Mouse (Mus musculus): ENCODE results near the gene Hoxa7. TPM values are rescaled to one million over a fixed set of nuclear protein-coding genes. Genes with fewer than 3 reads are reported as not detected.

Hoxa7 gene
- polyA plus RNA-seq, 1 experiment: not detected

- Histone ChIP-seq H3K4me1 (ENCODE audit: control insufficient read depth, insufficient read depth, low read length) (no peaks in the 10 kb centered on the region), H3K4me3 (ENCODE audit: insufficient read depth, low read length) (no peak overlapping the region), H3K27ac (ENCODE audit: insufficient read depth, low read depth, low read length) (no peak overlapping the region)
- TF ChIP-seq POLR2A (IDR thresholded peaks at IDR 0.05; ENCODE audit: borderline replicate concordance, low read depth, low read length) (no peak), CTCF (IDR thresholded peaks at IDR 0.05; ENCODE audit: low read depth, low read length) (no peak)
Measured at GRCm38 (mm10) chr6:52186500-52186899, 35.2 kb downstream of the Hoxa7 start.

GRCm38 (mm10) chr6:52185834-52186233, 35.8 kb downstream of the Hoxa7 start:
- Histone ChIP-seq H3K27ac (ENCODE audit: insufficient read depth, low read depth, low read length) (no peak overlapping the region), H3K4me3 (ENCODE audit: insufficient read depth, low read length) (no peak overlapping the region), H3K4me1 (ENCODE audit: control insufficient read depth, insufficient read depth, low read length) (no peaks in the 10 kb centered on the region)
- TF ChIP-seq CTCF (IDR thresholded peaks at IDR 0.05; ENCODE audit: low read depth, low read length) (no peak), POLR2A (IDR thresholded peaks at IDR 0.05; ENCODE audit: borderline replicate concordance, low read depth, low read length) (no peak)

- no peaks in the 10 kb centered on the region for H3K4me1 ChIP-seq (ENCODE audit: control insufficient read depth, insufficient read depth, low read length)
- H3K4me3 ChIP-seq (ENCODE audit: insufficient read depth, low read length): no peak overlapping the region
- H3K27ac ChIP-seq (ENCODE audit: insufficient read depth, low read depth, low read length): no peak overlapping the region
- TF ChIP-seq CTCF (IDR thresholded peaks at IDR 0.05; ENCODE audit: low read depth, low read length): no peak
- TF ChIP-seq POLR2A (IDR thresholded peaks at IDR 0.05; ENCODE audit: borderline replicate concordance, low read depth, low read length): no peak
Measured at GRCm38 (mm10) chr6:52185222-52185621, 36.4 kb downstream of the Hoxa7 start.

GRCm38 (mm10) chr6:52184668-52185067, 37.0 kb downstream of the Hoxa7 start:
- Histone ChIP-seq H3K4me3 (ENCODE audit: insufficient read depth, low read length) (no peak overlapping the region), H3K27ac (ENCODE audit: insufficient read depth, low read depth, low read length) (no peak overlapping the region), H3K4me1 (ENCODE audit: control insufficient read depth, insufficient read depth, low read length) (no peaks in the 10 kb centered on the region)
- no peak for TF ChIP-seq POLR2A (IDR thresholded peaks at IDR 0.05; ENCODE audit: borderline replicate concordance, low read depth, low read length)
- no peak for TF ChIP-seq CTCF (IDR thresholded peaks at IDR 0.05; ENCODE audit: low read depth, low read length)

- Histone ChIP-seq H3K27ac (ENCODE audit: insufficient read depth, low read depth, low read length) (no peak overlapping the region), H3K4me1 (ENCODE audit: control insufficient read depth, insufficient read depth, low read length) (no peaks in the 10 kb centered on the region), H3K4me3 (ENCODE audit: insufficient read depth, low read length) (no peak overlapping the region)
- no peak for TF ChIP-seq POLR2A (IDR thresholded peaks at IDR 0.05; ENCODE audit: borderline replicate concordance, low read depth, low read length)
- TF ChIP-seq CTCF (IDR thresholded peaks at IDR 0.05; ENCODE audit: low read depth, low read length): no peak
Measured at GRCm38 (mm10) chr6:52183311-52184080, 38.2 kb downstream of the Hoxa7 start.

- TF ChIP-seq CTCF (IDR thresholded peaks at IDR 0.05; ENCODE audit: low read depth, low read length): no peak
- no peak for TF ChIP-seq POLR2A (IDR thresholded peaks at IDR 0.05; ENCODE audit: borderline replicate concordance, low read depth, low read length)
- no peak overlapping the region for H3K4me3 ChIP-seq (ENCODE audit: insufficient read depth, low read length)
- no peaks in the 10 kb centered on the region for H3K4me1 ChIP-seq (ENCODE audit: control insufficient read depth, insufficient read depth, low read length)
- no peak overlapping the region for H3K27ac ChIP-seq (ENCODE audit: insufficient read depth, low read depth, low read length)
Measured at GRCm38 (mm10) chr6:52182793-52183192, 38.9 kb downstream of the Hoxa7 start.

GRCm38 (mm10) chr6:52182030-52182429, 39.6 kb downstream of the Hoxa7 start:
- H3K4me1 ChIP-seq (ENCODE audit: control insufficient read depth, insufficient read depth, low read length): no peaks in the 10 kb centered on the region
- H3K4me3 ChIP-seq (ENCODE audit: insufficient read depth, low read length): no peak overlapping the region
- TF ChIP-seq CTCF (IDR thresholded peaks at IDR 0.05; ENCODE audit: low read depth, low read length): no peak
- TF ChIP-seq POLR2A (IDR thresholded peaks at IDR 0.05; ENCODE audit: borderline replicate concordance, low read depth, low read length): no peak
- H3K27ac ChIP-seq (ENCODE audit: insufficient read depth, low read depth, low read length): no peak overlapping the region

GRCm38 (mm10) chr6:52180726-52181125, 40.9 kb downstream of the Hoxa7 start:
- TF ChIP-seq POLR2A (IDR thresholded peaks at IDR 0.05; ENCODE audit: borderline replicate concordance, low read depth, low read length) (no peak), CTCF (IDR thresholded peaks at IDR 0.05; ENCODE audit: low read depth, low read length) (no peak)
- H3K4me1 ChIP-seq (ENCODE audit: control insufficient read depth, insufficient read depth, low read length): no peaks in the 10 kb centered on the region
- H3K4me3 ChIP-seq (ENCODE audit: insufficient read depth, low read length): no peak overlapping the region
- no peak overlapping the region for H3K27ac ChIP-seq (ENCODE audit: insufficient read depth, low read depth, low read length)

- no peak overlapping the region for H3K27ac ChIP-seq (ENCODE audit: insufficient read depth, low read depth, low read length)
Measured at GRCm38 (mm10) chr6:52180213-52180710, 41.4 kb downstream of the Hoxa7 start.

GRCm38 (mm10) chr6:52179690-52180089, 42.0 kb downstream of the Hoxa7 start:
- TF ChIP-seq CTCF (IDR thresholded peaks at IDR 0.05; ENCODE audit: low read depth, low read length) (no peak), POLR2A (IDR thresholded peaks at IDR 0.05; ENCODE audit: borderline replicate concordance, low read depth, low read length) (no peak)
- H3K4me3 ChIP-seq (ENCODE audit: insufficient read depth, low read length): no peak overlapping the region
- H3K27ac ChIP-seq (ENCODE audit: insufficient read depth, low read depth, low read length): no peak overlapping the region
- H3K4me1 ChIP-seq (ENCODE audit: control insufficient read depth, insufficient read depth, low read length): no peaks in the 10 kb centered on the region

More at GRCm38 (mm10) chr6:52180213-52180710, 41.4 kb downstream of the Hoxa7 start:
- no peak overlapping the region for H3K4me3 ChIP-seq (ENCODE audit: insufficient read depth, low read length)
- no peak for TF ChIP-seq POLR2A (IDR thresholded peaks at IDR 0.05; ENCODE audit: borderline replicate concordance, low read depth, low read length)
- TF ChIP-seq CTCF (IDR thresholded peaks at IDR 0.05; ENCODE audit: low read depth, low read length): no peak
- no peaks in the 10 kb centered on the region for H3K4me1 ChIP-seq (ENCODE audit: control insufficient read depth, insufficient read depth, low read length)
